ENCODE assay signal across 9 mouse cellular contexts in genomic region chr12:73598241-73598640, GRCm38 (mm10). TPM values are rescaled to one million over a fixed set of nuclear protein-coding genes. Genes with fewer than 3 reads are reported as not detected.
DNase-seq lines count a peak whose midpoint lies in the region; ATAC-seq and TF ChIP-seq lines count a peak whose summit lies in the region.
"Had no signal": no experiment of that assay in that cellular context is flagged by ENCODE, and none has a peak within 500 bp of the region (broad histone marks: within the 10 kb centered on the region; RNA-seq: fewer than 3 reads in every experiment).

No protein-coding gene starts in this region.

- H3K27ac ChIP-seq in liver, embryonic 12.5 days = no peak overlapping the region
- peak overlapping the region; percentile 32 for H3K27ac ChIP-seq in thymus, adult 2 months (ENCODE audit: control insufficient read depth, insufficient read depth, low read length)
- H3K27ac ChIP-seq in midbrain, embryonic 11.5 days (ENCODE audit: low read depth, low read length) = no peak overlapping the region
- H3K27ac ChIP-seq: hindbrain, embryonic 15.5 days had no signal

- H3K4me2 ChIP-seq in liver, embryonic 12.5 days = no peak overlapping the region
- H3K4me2 ChIP-seq in midbrain, embryonic 11.5 days = no peak overlapping the region
- H3K4me2 ChIP-seq: hindbrain, embryonic 15.5 days; lung, embryonic 14.5 days had no signal

- H3K9me3 ChIP-seq in liver, embryonic 12.5 days (replicated peaks) = no peaks in the 10 kb centered on the region
- H3K9me3 ChIP-seq in midbrain, embryonic 11.5 days (ENCODE audit: control insufficient read depth, low read length) = no peaks in the 10 kb centered on the region
- H3K9me3 ChIP-seq: hindbrain, embryonic 15.5 days had no signal

- TF ChIP-seq POLR2A in thymus, adult 2 months (IDR thresholded peaks at IDR 0.05; ENCODE audit: control insufficient read depth, extremely low read depth, insufficient read depth, low read length, poor library complexity) = no peak

- no peak overlapping the region for H3K4me3 ChIP-seq in liver, embryonic 12.5 days
- H3K4me3 ChIP-seq in thymus, adult 2 months (ENCODE audit: control insufficient read depth, insufficient read depth, low read length) = no peak overlapping the region
- no peak overlapping the region for H3K4me3 ChIP-seq in midbrain, embryonic 11.5 days (ENCODE audit: low read depth, low read length)
- H3K4me3 ChIP-seq: hindbrain, embryonic 15.5 days had no signal

- 28% methylated on average over 6 of the region's 6 CpGs for WGBS in liver, embryonic 12.5 days (ENCODE audit: insufficient replicate concordance)
- 3% methylated on average over 6 of the region's 6 CpGs for WGBS in thymus, adult 2 months
- 70% methylated on average over 6 of the region's 6 CpGs for WGBS in midbrain, embryonic 11.5 days

- no peaks in the 10 kb centered on the region for H3K36me3 ChIP-seq in liver, embryonic 12.5 days
- no peaks in the 10 kb centered on the region for H3K36me3 ChIP-seq in thymus, adult 2 months (ENCODE audit: control insufficient read depth, insufficient read depth, low read length)
- no peaks in the 10 kb centered on the region for H3K36me3 ChIP-seq in midbrain, embryonic 11.5 days (ENCODE audit: control insufficient read depth, insufficient read depth, low read length)
- H3K36me3 ChIP-seq: hindbrain, embryonic 15.5 days had no signal

- TF ChIP-seq CTCF in thymus, adult 2 months (IDR thresholded peaks at IDR 0.05; ENCODE audit: borderline replicate concordance, control insufficient read depth, extremely low read depth, insufficient read depth, low read length, poor library complexity) = no peak

- peaks cover 12% of the 10 kb centered on the region; the same call in 1 of the 2 replicates for H3K4me1 ChIP-seq in liver, embryonic 12.5 days
- peaks cover 58% of the 10 kb centered on the region for H3K4me1 ChIP-seq in thymus, adult 2 months (replicated peaks; ENCODE audit: control insufficient read depth, insufficient read depth, low read length)
- peaks cover 4% of the 10 kb centered on the region; the same call in 1 of the 2 replicates for H3K4me1 ChIP-seq in midbrain, embryonic 11.5 days (ENCODE audit: control insufficient read depth, insufficient read depth, low read length)

- no peak for ATAC-seq in liver, embryonic 12.5 days
- no peak for ATAC-seq in midbrain, embryonic 11.5 days (ENCODE audit: low FRiP score)

- peak; percentile 32 for DNase-seq in liver
- DNase-seq in brain, adult 2 months (ENCODE audit: low read depth, low spot score) = peak; percentile 22
- DNase-seq in lung, adult 18-20 months = peak; percentile 74 to 83
- peak; percentile 84 for DNase-seq in thymus, adult 2 months
- DNase-seq in midbrain, embryonic 11.5 days (ENCODE audit: low spot score, missing footprints) = no peak
- DNase-seq in testis, postnatal 10 days (ENCODE audit: low spot score) = no peak
- DNase-seq: lung, embryonic 14.5 days had no signal

- no peak overlapping the region for H3K9ac ChIP-seq in liver, embryonic 12.5 days
- no peak overlapping the region for H3K9ac ChIP-seq in midbrain, embryonic 11.5 days (ENCODE audit: low read length)
- H3K9ac ChIP-seq: hindbrain, embryonic 15.5 days; lung, embryonic 14.5 days had no signal

- H3K27me3 ChIP-seq in liver, embryonic 12.5 days (replicated peaks) = no peaks in the 10 kb centered on the region
- no peaks in the 10 kb centered on the region for H3K27me3 ChIP-seq in thymus, adult 2 months (ENCODE audit: control insufficient read depth, insufficient read depth, low read length)
- H3K27me3 ChIP-seq in midbrain, embryonic 11.5 days (ENCODE audit: control insufficient read depth, insufficient read depth, low read length) = no peaks in the 10 kb centered on the region
- H3K27me3 ChIP-seq: hindbrain, embryonic 15.5 days had no signal

RNA-seq across cellular contexts. Expression of gene Prkch, which starts 13.6 kb away (rescaled TPM):
- polyA plus RNA-seq in liver, embryonic 12.5 days (2016; fragmentation: Nextera tagmentation; extraction: Ambion mirVana) = 4.8 and 5.0 TPM in 2 replicates
- polyA plus RNA-seq in thymus, adult 2 months (2012; rRNA removed) = 43.1 and 45.5 TPM in 2 replicates
- polyA plus RNA-seq in midbrain, embryonic 11.5 days (2014; fragmentation: Nextera tagmentation; extraction: Ambion mirVana) = 6.1 and 6.6 TPM in 2 replicates

RNA-seq across cellular contexts. Expression of gene Tmem30b, which starts 52.0 kb away (rescaled TPM):
- 0.60 and 0.87 TPM in 2 replicates for polyA plus RNA-seq in liver, embryonic 12.5 days (2016; fragmentation: Nextera tagmentation; extraction: Ambion mirVana)
- polyA plus RNA-seq in thymus, adult 2 months (2012; rRNA removed) = 4.1 and 4.3 TPM in 2 replicates
- polyA plus RNA-seq in midbrain, embryonic 11.5 days (2014; fragmentation: Nextera tagmentation; extraction: Ambion mirVana) = 0.92 and 1.8 TPM in 2 replicates

Comparison
In these comparisons a context has a peak if more than half of its experiments do, and no peak if none do; other contexts are left out.
1. DNase-seq: peak in liver (single experiment), brain, adult 2 months (single experiment), lung, adult 18-20 months (2 of 2) and thymus, adult 2 months (single experiment); none in midbrain, embryonic 11.5 days (single experiment) and testis, postnatal 10 days (single experiment).